Mouse (Mus musculus) megakaryocyte, adult 5-6 weeks (primary cell): ENCODE measurements around the gene Zdhhc9. TPM values are rescaled to one million over a fixed set of nuclear protein-coding genes. Genes with fewer than 3 reads are reported as not detected.

Source experiments
- ATAC-seq: 2 replicates; pipeline ENCODE4 v1.8.0; 2016; ENCODE audit warnings: mild to moderate bottlenecking, inconsistent platforms; ENCODE audit not compliant: poor library complexity, severe bottlenecking
- total RNA-seq, 2 experiments: library from RNA; stranded (forward) in 1 of 2; stranded (reverse) in 1 of 2; fragments of 153-499, 151-499 nt in 1 of 2; fragments of 221-1000, 200-1000 nt in 1 of 2; gene quantifications; 2 replicates each; pipeline versions ENCODE4 v1.2.3 to v1.2.4; 2015 to 2017

Zdhhc9 gene
- total RNA-seq, 2 experiments from 2014 or later: 16.4 to 66.9 TPM

DNA sequence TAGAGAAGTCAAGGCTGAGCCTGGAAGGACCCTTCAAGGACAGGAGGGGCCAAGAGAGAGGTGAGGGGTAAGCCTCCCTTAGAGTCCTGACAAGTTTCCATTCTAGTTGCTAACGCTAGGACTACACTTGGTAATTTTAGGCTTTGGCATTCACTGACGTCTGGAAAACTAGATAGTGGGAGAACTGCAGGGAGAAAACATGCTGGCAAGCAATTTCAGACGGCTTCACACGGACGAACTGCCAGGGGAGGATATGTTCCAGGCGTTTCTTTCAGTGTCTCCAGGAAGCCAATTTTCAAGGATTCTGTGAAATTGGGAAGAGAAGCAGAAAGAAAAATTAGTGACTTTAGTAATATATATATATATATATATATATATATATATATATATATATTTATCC is 26.8 kb downstream of the Zdhhc9 start:
- no peak for ATAC-seq

DNA sequence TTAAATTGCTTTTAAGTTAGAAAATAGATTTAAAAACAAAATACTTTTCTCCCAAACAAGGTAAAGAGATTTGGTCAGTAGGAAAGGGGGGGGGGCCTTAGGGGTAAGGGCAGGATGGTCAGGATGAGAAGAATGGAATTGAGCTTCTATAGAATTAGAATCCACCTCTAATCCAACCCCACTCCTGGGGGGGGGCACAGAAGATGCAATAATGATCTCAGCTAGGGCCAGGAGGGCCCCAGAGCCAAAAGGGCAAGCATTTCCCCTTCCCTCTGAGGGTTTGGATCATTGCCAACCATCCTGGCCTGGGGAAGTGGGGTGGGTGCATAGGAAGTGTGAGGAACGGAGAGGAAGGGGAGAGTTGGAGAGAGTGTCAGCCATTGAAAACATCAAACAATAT is 38.3 kb downstream of the Zdhhc9 start:
- ATAC-seq: no peak

DNA sequence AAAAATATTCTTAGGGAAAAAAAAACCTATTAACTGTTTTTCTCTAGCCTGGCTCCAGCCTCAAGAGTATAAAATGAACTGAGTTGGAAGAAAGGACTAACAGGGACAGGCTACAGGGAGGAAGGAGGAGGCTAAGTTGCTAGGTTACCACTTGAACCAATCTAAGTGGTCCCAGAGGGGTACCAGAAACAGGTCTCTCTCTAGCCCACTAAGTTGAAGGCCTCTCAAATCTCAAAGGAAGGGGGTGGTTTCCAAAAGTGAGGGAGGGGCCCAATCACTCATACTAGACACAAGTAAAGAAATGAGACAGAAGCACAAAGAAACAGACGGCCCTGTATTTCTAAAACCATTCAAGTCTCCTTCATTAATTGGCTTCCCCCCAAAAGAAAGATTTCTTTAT is 38.8 kb downstream of the Zdhhc9 start:
- ATAC-seq: no peak

DNA sequence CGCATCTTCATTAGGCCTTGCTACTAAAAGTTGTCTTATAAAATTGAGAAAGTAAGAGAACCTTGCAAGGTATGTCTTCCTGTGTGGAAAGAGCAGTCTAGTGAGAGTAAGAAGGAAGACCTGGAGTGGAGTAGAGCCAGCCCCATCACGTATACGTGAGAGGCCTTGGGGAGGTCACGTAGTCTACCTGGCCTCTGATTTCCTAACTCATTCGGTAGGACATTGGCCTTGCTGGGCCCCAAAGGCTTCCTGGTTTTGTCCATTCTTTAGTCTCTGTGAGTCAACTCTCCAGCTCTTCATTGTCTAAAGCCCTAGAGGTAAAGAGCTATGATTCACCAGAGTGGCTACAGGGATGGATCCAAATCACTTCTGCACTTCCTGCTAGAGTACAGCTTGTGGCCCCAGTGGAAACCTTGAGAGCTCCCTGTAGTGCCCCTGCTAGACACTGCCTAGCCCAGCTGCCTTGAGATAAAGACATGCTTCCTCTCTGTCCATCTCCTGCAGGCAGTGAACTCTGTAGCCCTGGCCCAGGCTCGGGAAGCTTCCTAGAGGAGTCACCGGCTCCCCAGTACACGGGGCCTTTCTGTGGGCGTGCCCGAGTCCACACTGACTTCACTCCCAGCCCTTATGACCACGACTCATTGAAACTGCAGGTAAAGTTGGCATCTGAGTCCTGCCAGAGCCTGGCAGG is 50.3 kb downstream of the Zdhhc9 start:
- no peak for ATAC-seq

DNA sequence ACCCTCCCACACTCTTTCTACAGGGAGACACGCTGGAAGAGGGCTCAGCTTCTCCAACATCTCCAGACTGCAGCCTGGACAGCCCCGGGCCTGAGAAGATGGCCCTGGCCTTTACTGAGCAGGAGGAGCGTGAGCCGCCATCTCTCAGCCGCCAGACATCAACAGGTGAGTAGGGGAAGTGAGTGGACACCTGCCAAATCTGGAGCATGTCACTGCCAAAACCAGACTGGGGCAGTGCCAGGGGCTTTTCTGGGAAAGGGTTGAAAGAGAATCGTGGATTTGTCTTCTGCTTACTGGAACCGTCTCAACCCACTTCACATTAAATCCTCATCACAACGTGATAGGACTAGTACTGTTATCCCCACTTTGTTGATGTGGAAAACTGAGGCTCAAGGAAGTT is 51.3 kb downstream of the Zdhhc9 start:
- ATAC-seq: no peak

DNA sequence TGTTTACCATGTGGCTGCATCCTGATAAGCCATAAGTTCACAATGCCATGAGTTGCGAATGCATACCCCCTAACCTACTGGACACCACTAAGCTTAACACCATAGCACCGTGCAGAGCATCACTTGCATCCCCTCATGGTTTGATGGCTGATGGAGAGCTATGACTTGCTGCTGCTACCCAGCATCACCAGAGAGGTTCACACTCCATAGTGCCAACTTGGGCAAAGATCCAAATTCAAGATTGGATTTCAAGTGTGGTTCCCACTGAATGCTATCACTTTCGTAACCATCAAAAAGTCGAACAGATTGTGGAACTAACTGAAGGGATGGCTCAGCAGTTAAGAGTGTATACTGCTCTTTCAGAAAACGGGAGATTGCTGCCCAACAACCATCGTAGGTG is 53.2 kb downstream of the Zdhhc9 start:
- no peak for ATAC-seq

DNA sequence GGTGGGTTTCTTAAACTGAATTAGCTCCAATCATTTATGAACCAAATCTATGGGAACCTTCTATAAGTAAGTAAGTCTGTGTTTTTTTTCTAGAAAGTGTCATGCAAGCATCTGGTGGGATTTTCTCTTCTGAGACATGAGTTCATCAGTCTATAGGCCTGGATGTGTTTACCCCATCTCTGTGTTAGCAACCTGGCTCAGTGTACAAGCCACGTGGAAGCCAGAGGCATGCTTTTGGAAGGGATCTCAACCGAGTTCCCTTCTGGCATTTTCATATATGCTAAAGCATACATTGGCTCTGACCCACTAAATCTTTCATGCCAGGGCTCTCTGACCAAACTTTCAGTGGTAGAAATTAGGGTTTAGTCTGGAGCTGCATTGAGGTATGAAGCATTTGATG is 54.7 kb downstream of the Zdhhc9 start:
- ATAC-seq: no peak

DNA sequence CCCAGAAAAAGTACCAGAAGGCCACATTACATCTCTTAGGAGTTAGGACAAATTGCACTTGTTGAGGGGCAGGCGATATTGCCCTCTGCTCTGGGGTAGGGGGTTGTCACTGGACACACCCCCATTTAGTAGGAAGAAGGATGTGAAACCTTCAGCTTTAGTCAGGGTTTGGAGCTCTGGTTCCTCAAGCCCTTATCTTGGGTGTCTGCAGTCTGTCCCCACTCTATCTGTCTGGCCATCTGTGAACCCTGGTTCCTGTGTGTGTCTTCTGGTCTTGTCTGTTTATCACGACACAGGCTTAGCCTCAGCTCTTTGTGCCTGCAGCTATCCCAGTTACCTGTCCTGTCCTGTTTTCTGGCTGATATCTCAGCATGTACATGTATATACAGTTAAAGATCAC is 55.3 kb downstream of the Zdhhc9 start:
- ATAC-seq: peak; percentile 80

DNA sequence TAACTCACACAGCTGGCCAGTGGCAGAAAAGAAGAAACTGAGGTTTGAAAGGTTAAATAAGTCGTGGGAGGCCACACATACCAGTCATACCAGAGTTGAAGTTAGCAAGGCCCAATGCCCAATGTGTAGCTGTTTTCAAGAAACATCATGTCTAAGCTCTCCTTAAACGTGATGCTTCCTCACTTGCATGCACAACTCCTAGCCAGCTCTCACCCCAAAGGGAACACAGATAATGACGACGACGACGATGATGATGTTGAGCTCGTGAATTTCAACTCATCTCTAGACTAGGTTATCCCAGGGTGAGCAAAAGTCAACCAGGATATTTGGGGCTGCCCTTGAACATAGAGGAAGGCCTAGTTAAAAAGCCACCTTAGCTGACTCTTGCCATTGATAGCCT is 56.6 kb downstream of the Zdhhc9 start:
- ATAC-seq: no peak

DNA sequence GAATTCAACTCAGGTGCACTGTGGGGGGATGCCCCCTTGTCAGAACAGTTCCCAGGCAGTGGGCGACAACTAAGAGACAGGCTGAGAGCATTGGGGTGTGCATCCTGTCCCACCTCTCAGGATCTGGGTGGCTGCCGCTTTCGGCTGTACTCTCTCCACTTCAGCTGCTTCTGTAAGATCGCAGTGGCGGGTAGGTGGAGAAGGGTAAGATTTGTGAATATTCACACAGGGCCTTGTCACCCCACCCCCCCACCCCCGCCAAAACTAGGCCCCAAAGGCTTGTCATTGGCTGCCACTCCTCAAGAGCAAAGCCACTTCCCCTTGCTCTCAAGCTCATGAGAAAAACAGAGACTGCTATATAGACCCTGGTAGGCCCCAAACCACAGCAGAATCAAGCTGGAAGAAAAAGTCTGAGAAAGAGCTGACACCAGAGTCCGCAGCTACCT is 60.9 kb downstream of the Zdhhc9 start:
- peak; percentile 38 for ATAC-seq

DNA sequence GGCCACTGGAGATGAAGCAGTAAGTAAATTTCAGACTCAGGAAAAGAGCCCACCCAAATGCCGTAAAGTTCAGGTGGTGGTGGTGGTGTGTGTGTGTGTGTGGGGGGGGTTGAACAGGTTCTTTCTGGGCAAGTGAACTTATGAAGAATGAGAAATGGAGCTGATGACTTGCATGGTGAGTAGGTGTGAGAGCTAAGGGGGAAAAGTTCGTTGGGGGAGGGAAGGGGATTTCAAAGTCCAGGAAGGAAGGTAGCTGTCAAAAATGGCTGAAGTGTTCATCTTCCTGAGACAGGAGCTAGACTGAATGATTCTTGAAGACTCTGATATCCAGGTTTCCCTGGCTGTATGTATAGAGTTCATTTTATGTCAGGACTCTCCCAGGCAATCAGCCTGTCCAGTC is 61.5 kb downstream of the Zdhhc9 start:
- ATAC-seq: no peak

DNA sequence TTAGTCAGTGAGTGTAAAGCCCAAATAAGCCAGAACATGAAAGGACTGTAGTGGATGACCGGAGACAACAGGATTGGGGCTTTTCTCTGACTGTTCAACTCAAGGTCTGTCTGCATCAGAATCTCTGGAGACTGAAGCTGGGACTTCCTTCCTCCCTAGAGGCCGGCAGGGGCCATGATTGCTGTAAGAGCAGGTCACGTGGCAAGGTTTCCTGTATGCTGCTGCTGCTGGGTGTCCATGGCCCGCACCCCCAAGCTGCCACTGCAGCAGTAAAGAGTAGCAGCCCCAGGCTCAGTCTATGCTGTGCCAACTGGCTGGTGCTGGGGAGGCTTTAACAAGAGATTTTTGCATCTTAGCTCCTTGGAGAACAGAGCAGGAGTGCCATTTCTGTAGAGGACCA is 62.4 kb downstream of the Zdhhc9 start, which contains the start of gene Sash3:
TSS of gene Sash3 (plus strand) at position 175 of the 400 bp plus-strand sequence.
- peak; percentile 81 for ATAC-seq

DNA sequence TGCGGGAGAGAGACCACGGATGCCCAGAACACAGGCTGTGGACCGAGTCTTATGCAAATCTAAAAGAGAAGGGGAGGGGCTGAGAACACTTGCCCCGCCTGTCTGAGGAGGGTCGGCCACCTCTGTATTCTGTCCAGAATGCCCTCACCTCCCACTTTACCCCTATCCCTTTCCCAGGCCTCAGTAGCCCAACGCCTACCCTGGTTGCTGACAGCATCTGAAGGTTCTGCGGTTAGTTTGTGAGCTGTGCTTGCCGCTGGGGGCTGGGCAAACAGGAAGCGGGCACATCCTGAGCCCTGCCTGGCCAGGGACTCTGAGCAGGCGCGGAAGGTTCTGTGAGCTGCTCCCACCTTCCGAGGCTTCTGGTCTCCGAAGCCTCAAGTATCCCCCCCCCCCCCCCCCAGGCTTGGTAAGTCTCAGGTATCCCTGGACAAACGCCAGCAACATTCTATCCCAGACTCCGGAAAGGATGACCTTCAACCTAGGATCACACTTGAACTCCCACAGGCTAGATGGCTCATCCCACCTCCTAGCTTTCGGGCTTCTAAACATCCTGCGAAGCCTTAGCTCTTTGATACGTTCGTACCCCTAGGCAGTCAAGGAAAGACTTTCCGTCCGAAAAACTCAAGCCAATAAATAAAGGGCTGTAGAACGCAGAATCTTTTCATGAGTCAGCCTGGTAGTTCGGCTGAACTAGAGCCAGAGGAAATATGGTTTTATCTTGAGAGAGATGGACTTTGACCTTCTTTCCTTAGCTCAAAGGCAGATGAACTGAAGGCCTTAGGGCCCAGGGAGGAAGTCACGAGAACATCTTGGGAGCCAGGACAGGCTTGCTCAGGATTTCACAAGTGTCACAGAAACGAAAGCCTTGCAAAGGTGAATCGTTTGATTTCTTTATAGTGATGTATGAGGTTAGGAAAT is 65.0 kb downstream of the Zdhhc9 start:
- peak; percentile 58 for ATAC-seq

DNA sequence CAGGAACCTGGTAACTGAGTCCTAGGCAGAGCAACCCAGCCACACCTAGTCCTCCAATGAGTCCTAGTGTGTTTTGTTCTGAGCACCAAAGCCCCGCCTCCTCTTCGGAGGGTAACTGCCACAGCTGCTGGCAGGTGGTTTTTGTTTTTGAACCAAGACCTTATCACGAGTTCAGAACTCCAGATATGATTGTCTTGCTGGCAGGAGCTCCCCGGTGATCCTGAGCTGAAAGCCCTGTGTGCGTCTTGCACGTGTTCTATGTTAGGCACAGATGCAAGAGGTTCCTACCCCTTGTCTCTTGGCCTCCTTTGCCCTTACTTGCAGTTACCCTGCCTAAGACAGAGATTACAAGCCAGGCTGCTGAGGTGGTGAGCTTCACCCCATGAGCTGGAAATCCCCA is 67.2 kb downstream of the Zdhhc9 start:
- ATAC-seq: no peak

DNA sequence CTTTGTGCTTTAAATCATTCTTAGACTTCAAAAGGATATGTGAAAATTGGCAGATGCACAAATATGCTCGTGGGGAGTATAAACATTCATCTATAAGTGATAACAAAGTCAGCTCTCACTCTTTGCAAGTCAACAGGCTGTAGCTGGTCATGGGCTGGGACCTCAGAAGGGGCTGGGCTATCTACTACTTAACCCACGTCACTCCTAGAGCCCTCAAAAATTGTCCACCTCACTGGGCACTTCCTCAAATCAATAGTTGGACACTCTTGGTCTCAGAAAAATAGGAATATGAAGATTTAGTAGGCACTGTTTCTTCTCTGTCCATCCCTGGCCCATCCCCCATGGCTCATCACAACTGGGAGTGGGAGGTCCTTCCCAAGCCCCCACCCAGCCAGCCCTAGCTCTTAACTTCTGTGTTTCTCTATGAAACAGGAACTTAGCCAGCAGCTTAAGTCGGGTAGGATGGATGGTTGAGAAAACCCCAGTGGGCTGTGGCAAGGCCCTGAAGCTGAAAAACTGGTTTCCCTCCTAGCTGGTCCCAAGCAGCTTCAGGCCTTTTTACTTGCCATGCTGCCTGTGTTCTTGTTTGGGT is 68.3 kb downstream of the Zdhhc9 start:
- peak; percentile 69 for ATAC-seq

DNA sequence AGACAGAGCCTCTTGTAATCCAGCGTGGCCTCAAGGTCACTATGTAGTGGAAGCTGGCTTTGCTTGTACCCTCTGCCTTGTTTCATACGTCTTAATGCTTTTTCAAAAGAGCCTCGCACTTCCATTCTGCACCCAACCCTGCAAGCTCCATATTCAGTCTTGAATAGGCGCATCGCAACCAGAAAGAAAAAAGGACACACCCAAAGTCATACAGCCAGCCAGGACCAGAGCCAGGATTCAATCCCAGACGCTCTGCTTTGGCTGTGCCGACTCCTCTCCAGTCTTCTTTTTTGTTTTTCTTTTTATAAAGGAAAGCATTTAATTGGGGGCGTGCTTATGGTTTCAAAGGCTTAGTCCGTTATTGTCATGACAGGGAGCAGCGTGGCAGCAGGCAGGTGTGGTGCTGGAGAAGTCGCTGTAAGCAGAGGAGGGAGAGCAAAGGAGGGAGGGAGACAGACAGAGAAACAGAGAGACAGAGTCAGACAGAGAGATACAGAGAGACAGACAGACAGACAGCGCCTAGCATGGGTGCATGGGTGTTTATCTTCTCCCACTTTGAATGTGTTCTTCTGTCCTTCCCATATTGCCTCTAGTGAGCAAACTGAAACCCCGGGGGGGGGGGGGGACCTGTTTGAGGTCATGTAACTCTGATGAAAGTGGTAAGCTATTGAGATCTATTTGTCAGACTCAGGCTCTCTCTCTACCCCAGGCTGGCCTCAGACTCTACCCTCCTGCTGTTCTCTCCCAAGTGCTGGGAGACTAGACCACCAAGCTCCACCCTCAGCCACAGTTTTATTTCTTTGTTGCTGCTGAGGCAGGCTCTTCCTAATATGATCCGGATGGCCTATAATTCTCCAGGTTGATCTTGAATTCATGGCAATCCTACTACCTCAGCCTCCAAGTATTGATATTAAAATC is 69.1 kb downstream of the Zdhhc9 start:
- ATAC-seq: no peak

DNA sequence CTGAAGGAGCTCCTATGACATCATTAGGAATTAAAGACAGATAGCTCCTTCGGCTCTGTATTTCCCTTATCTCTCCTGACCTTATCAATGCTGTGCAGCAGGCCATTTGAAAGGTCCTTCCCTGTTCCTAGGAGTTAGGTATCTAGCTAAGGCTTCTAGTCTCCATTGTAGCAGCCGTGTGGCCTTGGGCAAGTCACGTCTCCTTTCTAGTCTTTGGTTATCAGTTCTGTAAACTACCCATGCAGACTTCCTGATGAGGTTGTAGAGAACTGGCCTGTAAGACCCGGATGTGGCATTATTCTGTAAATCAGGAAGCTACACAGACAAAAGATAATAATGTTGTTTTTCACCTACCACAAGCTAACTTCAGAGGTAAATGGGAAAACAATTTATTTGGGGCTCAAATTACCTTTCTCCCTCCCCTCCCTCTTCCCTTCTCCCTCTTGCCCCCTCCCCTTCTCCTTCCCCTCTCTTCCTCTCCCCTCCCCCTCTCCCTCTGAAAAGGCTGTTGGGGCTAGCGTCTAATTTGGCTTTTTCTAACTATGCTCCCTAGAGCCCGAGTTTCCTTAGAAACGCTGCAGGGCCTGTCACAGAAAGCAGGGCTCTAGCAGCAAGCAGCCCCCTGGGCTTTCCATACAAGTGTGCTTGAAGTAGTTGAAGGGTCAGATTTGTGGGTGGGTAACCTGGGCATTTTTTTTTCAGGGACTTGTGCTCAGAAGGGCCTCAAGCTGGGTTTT is 70.0 kb downstream of the Zdhhc9 start:
- peak; percentile 39 for ATAC-seq

DNA sequence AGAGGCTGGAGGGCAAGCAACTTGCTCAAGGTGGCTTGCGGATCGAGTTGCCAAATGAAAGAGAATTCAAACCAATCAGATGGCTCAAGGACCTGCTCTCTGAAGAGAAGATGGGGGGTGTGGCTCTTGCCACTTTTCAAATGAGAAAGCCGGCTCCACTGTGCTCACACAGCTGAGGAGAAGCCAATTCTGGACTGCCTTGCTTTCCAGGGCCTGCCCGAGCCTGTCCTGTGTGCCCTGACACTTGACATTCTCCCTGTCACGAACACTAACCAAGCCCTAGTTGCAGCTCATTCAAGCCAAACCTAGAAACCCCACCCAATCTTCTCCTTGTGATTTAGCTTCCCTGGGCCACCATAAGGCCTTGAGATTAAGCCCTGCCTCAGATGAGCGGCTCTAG is 70.7 kb downstream of the Zdhhc9 start:
- ATAC-seq: no peak

DNA sequence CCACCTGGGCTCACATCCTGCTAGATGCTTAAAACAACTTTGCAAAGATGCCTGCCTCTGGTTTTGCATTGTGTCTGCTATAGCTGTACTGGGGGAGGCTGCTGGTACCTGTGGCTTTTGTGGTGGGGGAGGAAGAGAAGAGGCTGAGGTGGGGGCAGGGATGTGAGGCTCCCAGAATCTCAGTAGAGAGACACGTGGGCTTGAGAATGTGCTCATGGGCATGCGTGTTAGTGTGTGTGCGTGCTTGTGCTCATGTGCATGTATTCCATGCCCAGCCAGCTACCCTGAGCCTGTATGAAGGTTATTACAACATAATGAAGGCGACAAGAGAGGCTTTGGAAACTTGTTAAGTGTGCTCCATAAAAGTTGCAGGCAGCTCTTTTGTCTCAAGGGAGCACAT is 71.7 kb downstream of the Zdhhc9 start:
- no peak for ATAC-seq

DNA sequence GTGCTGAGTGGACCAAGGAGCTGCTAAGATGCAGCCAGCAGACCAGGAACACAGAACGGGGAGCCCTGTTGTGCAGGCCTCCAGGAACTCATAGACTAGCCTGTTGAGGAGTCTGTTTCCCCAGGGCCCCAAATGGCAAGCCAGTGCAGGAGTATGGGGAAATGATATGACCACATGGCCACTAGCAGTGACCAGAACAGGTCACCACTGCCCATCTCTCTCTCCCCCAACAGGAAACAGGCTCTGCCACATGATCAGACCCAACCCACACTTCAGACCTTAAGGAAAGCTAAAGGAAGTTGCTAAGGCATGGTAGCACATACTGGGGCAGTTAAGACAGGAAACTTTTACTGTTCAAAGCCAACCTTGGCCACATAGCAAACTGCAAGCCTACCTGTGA is 79.5 kb downstream of the Zdhhc9 start:
- ATAC-seq: 0 out of 2 replicates have a peak, but pooled peaks have one; percentile 9
